Mouse (Mus musculus) small intestine, adult 2 months (tissue): ENCODE measurements at regions not wholly inside any gene's neighbourhood (a gene's known extent, or its start where the extent isn't known, plus 50 kb on each side); places are given as distances from the start of the nearest gene placed in this dataset.

Experiments used
- CTCF ChIP-seq: fragments of 200-500 bp; IDR thresholded peaks from 2 replicates; pipeline ENCODE4 v1.5.1; 2012; ENCODE audit warnings: low read depth, mild to moderate bottlenecking, control low read depth, inconsistent platforms, low read length, moderate library complexity, mixed read lengths; ENCODE audit not compliant: insufficient replicate concordance, insufficient read length; ENCODE audit errors: extremely low read depth
- POLR2A ChIP-seq: fragments of 200-500 bp; IDR thresholded peaks from 2 replicates; pipeline ENCODE4 v1.6.1; 2012; ENCODE audit warnings: low read depth, mild to moderate bottlenecking, control low read depth, inconsistent platforms, low read length, moderate library complexity

DNA sequence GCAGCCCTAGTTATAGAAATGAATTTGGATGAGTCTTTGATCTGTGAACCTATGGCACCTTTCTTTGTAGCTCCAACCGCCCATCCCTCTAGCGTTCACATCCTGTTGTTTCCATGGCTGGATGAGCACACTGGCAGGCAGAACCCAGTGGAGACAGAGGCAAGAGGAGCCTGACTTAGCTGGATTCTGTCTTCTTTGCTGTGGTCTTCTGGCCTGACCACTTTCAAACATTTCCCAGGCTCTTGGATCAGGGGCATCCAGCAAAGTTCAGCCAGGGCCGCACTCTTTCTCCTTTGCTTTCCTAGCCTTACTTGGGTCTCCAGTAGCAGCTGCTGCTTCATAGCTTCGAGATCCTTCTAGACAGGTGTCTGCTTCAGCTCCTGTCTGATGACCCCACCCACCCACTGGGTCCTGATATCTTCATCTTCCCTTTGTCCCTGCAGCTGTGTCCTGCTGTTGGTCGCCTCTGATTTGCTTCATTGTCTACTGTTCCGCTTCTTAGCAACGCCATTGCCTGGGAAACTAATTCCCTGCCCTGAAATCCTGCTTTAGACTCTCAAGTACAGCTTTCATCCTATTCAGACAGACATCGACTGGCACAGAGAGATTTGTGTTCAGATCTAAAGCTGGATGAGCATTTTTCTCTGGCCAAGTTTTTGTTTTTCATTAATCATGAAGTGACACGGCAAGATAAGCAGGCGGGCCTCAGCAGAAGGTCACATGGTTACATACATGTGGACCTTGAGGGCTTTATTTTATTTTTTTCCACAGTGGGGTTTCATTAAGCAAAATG, 153.6 kb upstream of the Tnp1 start:
- TF ChIP-seq POLR2A (no peak), CTCF (no peak)
